Mouse (Mus musculus): ENCODE measurements at regions not wholly inside any gene's neighbourhood (a gene's known extent, or its start where the extent isn't known, plus 50 kb on each side); places are given as distances from the start of the nearest gene placed in this dataset.
A peak's percentile ranks its signal among the peaks of the same experiment; 100 is the strongest.

GRCm38 (mm10) chr4:57362652-57363051 lies 61.0 kb upstream of the Ptpn3 start:
- WGBS: 69% methylated on average over 8 of the region's 8 CpGs
- no peak for DNase-seq (ENCODE audit: low spot score)
- H3K4me1 ChIP-seq (replicated peaks; ENCODE audit: control insufficient read depth, insufficient read depth, low read length): no peaks in the 10 kb centered on the region
- no peaks in the 10 kb centered on the region for H3K27me3 ChIP-seq (replicated peaks; ENCODE audit: control insufficient read depth, insufficient read depth, low read length)
- no peak overlapping the region for H3K4me3 ChIP-seq (ENCODE audit: low read depth, low read length)
- no peak overlapping the region for H3K4me2 ChIP-seq
- no peak overlapping the region for H3K9ac ChIP-seq (ENCODE audit: low read depth, low read length)
- no peak overlapping the region for H3K27ac ChIP-seq (ENCODE audit: low read depth, low read length)
- no peaks in the 10 kb centered on the region for H3K9me3 ChIP-seq (ENCODE audit: control insufficient read depth, low read length)
- no peaks in the 10 kb centered on the region for H3K36me3 ChIP-seq (ENCODE audit: control insufficient read depth, insufficient read depth, low read length)
- ATAC-seq (replicated peaks; ENCODE audit: low FRiP score): no peak

GRCm38 (mm10) chr4:57369736-57370373 lies 64.2 kb upstream of the Palm2 start:
- ATAC-seq (replicated peaks; ENCODE audit: low FRiP score) (no peak), DNase-seq (ENCODE audit: low spot score) (peak; percentile 45)
- no peaks in the 10 kb centered on the region for H3K4me1 ChIP-seq (replicated peaks; ENCODE audit: control insufficient read depth, insufficient read depth, low read length)
- no peak overlapping the region for H3K4me3 ChIP-seq (ENCODE audit: low read depth, low read length)
- H3K9ac ChIP-seq (ENCODE audit: low read depth, low read length): no peak overlapping the region
- WGBS: 16% methylated on average over 12 of the region's 12 CpGs
- H3K4me2 ChIP-seq: no peak overlapping the region
- H3K36me3 ChIP-seq (ENCODE audit: control insufficient read depth, insufficient read depth, low read length): no peaks in the 10 kb centered on the region
- no peaks in the 10 kb centered on the region for H3K9me3 ChIP-seq (ENCODE audit: control insufficient read depth, low read length)
- H3K27ac ChIP-seq (ENCODE audit: low read depth, low read length): no peak overlapping the region
- H3K27me3 ChIP-seq (replicated peaks; ENCODE audit: control insufficient read depth, insufficient read depth, low read length): no peaks in the 10 kb centered on the region

- no peak overlapping the region for H3K27ac ChIP-seq (ENCODE audit: low read depth, low read length)
- H3K9me3 ChIP-seq (ENCODE audit: control insufficient read depth, low read length): no peaks in the 10 kb centered on the region
- WGBS: 33% methylated on average over 5 of the region's 5 CpGs
- H3K4me2 ChIP-seq: no peak overlapping the region
- H3K36me3 ChIP-seq (ENCODE audit: control insufficient read depth, insufficient read depth, low read length): no peaks in the 10 kb centered on the region
- H3K9ac ChIP-seq (ENCODE audit: low read depth, low read length): no peak overlapping the region
- ATAC-seq (replicated peaks; ENCODE audit: low FRiP score) (no peak), DNase-seq (ENCODE audit: low spot score) (no peak)
- no peaks in the 10 kb centered on the region for H3K27me3 ChIP-seq (replicated peaks; ENCODE audit: control insufficient read depth, insufficient read depth, low read length)
- H3K4me1 ChIP-seq (replicated peaks; ENCODE audit: control insufficient read depth, insufficient read depth, low read length): no peaks in the 10 kb centered on the region
- no peak overlapping the region for H3K4me3 ChIP-seq (ENCODE audit: low read depth, low read length)
Observed at GRCm38 (mm10) chr4:57377872-57378271, 56.2 kb upstream of the Palm2 start.

- Histone ChIP-seq H3K4me2 (no peak overlapping the region), H3K9me3 (ENCODE audit: control insufficient read depth, low read length) (no peaks in the 10 kb centered on the region), H3K36me3 (ENCODE audit: control insufficient read depth, insufficient read depth, low read length) (no peaks in the 10 kb centered on the region), H3K27me3 (replicated peaks; ENCODE audit: control insufficient read depth, insufficient read depth, low read length) (no peaks in the 10 kb centered on the region), H3K27ac (ENCODE audit: low read depth, low read length) (no peak overlapping the region), H3K4me1 (replicated peaks; ENCODE audit: control insufficient read depth, insufficient read depth, low read length) (no peaks in the 10 kb centered on the region), H3K4me3 (ENCODE audit: low read depth, low read length) (no peak overlapping the region), H3K9ac (ENCODE audit: low read depth, low read length) (no peak overlapping the region)
- no peak for DNase-seq (ENCODE audit: low spot score)
- 77% methylated on average over 9 of the region's 9 CpGs for WGBS
- ATAC-seq (replicated peaks; ENCODE audit: low FRiP score): no peak
Observed at GRCm38 (mm10) chr4:57380063-57380800, 53.8 kb upstream of the Palm2 start.

GRCm38 (mm10) chr4:57381306-57381705 lies 52.7 kb upstream of the Palm2 start:
- ATAC-seq (replicated peaks; ENCODE audit: low FRiP score): no peak
- Histone ChIP-seq H3K27me3 (replicated peaks; ENCODE audit: control insufficient read depth, insufficient read depth, low read length) (no peaks in the 10 kb centered on the region), H3K27ac (ENCODE audit: low read depth, low read length) (no peak overlapping the region), H3K4me2 (no peak overlapping the region), H3K4me1 (replicated peaks; ENCODE audit: control insufficient read depth, insufficient read depth, low read length) (no peaks in the 10 kb centered on the region), H3K9ac (ENCODE audit: low read depth, low read length) (no peak overlapping the region), H3K9me3 (ENCODE audit: control insufficient read depth, low read length) (no peaks in the 10 kb centered on the region), H3K36me3 (ENCODE audit: control insufficient read depth, insufficient read depth, low read length) (no peaks in the 10 kb centered on the region), H3K4me3 (ENCODE audit: low read depth, low read length) (no peak overlapping the region)
- 77% methylated on average over 4 of the region's 4 CpGs for WGBS
- no peak for DNase-seq (ENCODE audit: low spot score)
